Mouse (Mus musculus): Measurements from ENCODE around the gene Fxr1.
"Not testable (repeated sequence)": the region's sequence is repeated elsewhere in the genome, so short reads cannot be mapped to it uniquely, and the experiment has no call there.

Fxr1 gene

GRCm38 (mm10) chr3:34019540-34020381 lies at the start of gene Fxr1:
Fxr1 (plus strand) TSS chr3:34019943.
- DNase-seq (ENCODE audit: low spot score in 2 of 2) = peak; percentile 90 to 93

- DNase-seq (ENCODE audit: low spot score in 2 of 2) = no peak
Measured at GRCm38 (mm10) chr3:33979395-33979794, 40.3 kb upstream of the Fxr1 start.

GRCm38 (mm10) chr3:33982746-33983145 lies 37.0 kb upstream of the Fxr1 start:
- DNase-seq (ENCODE audit: low spot score in 2 of 2) = no peak

- no peak for DNase-seq (ENCODE audit: low spot score in 2 of 2)
Measured at GRCm38 (mm10) chr3:33989302-33989701, 30.4 kb upstream of the Fxr1 start.

- no peak for DNase-seq (ENCODE audit: low spot score in 2 of 2)
Measured at GRCm38 (mm10) chr3:33990451-33990850, 29.3 kb upstream of the Fxr1 start.

GRCm38 (mm10) chr3:33990921-33991320 lies 28.8 kb upstream of the Fxr1 start:
- DNase-seq (ENCODE audit: low spot score in 2 of 2) = no peak

- no peak for DNase-seq (ENCODE audit: low spot score in 2 of 2)
Measured at GRCm38 (mm10) chr3:33993421-33994126, 26.2 kb upstream of the Fxr1 start.

GRCm38 (mm10) chr3:33994127-33994488 lies 25.6 kb upstream of the Fxr1 start:
- no peak for DNase-seq (ENCODE audit: low spot score in 2 of 2)

GRCm38 (mm10) chr3:34001691-34002090 lies 18.1 kb upstream of the Fxr1 start:
- not testable (repeated sequence) for DNase-seq (ENCODE audit: low spot score in 2 of 2)

GRCm38 (mm10) chr3:34003860-34004259 lies 15.9 kb upstream of the Fxr1 start:
- no peak for DNase-seq (ENCODE audit: low spot score in 2 of 2)

- no peak for DNase-seq (ENCODE audit: low spot score in 2 of 2)
Measured at GRCm38 (mm10) chr3:34006301-34006700, 13.4 kb upstream of the Fxr1 start.

- DNase-seq (ENCODE audit: low spot score in 2 of 2) = no peak
Measured at GRCm38 (mm10) chr3:34006824-34007223, 12.9 kb upstream of the Fxr1 start.

- DNase-seq (ENCODE audit: low spot score in 2 of 2) = no peak
Measured at GRCm38 (mm10) chr3:34007611-34008010, 12.1 kb upstream of the Fxr1 start.

GRCm38 (mm10) chr3:34008191-34008590 lies 11.6 kb upstream of the Fxr1 start:
- no peak for DNase-seq (ENCODE audit: low spot score in 2 of 2)

- peak; percentile 32 to 45 for DNase-seq (ENCODE audit: low spot score in 2 of 2)
Measured at GRCm38 (mm10) chr3:34020382-34021258, 877 bp downstream of the Fxr1 start.

GRCm38 (mm10) chr3:34021259-34021828 lies 1.6 kb downstream of the Fxr1 start:
- DNase-seq (ENCODE audit: low spot score in 2 of 2) = no peak

- no peak for DNase-seq (ENCODE audit: low spot score in 2 of 2)
Measured at GRCm38 (mm10) chr3:34028935-34029334, 9.2 kb downstream of the Fxr1 start.

GRCm38 (mm10) chr3:34030601-34031000 lies 10.9 kb downstream of the Fxr1 start:
- no peak for DNase-seq (ENCODE audit: low spot score in 2 of 2)

- DNase-seq (ENCODE audit: low spot score in 2 of 2) = no peak
Measured at GRCm38 (mm10) chr3:34033720-34034364, 14.1 kb downstream of the Fxr1 start.

- DNase-seq (ENCODE audit: low spot score in 2 of 2) = no peak
Measured at GRCm38 (mm10) chr3:34034803-34035202, 15.1 kb downstream of the Fxr1 start.

GRCm38 (mm10) chr3:34035706-34036105 lies 16.0 kb downstream of the Fxr1 start:
- DNase-seq (ENCODE audit: low spot score in 2 of 2) = no peak
